Mouse (Mus musculus) cerebellum, adult 2 months (tissue): ENCODE results near the gene Smpdl3b.

Experiments used
- CTCF ChIP-seq: fragments of 200-500 bp; IDR thresholded peaks from 2 replicates; pipeline ENCODE4 v1.5.1; 2011; ENCODE audit warnings: low read depth, mild to moderate bottlenecking, control low read depth, low read length, moderate library complexity, borderline replicate concordance; ENCODE audit not compliant: insufficient read depth
- POLR2A ChIP-seq: fragments of 200-500 bp; IDR thresholded peaks from 2 replicates; pipeline ENCODE4 v1.6.1; 2011; ENCODE audit warnings: low read length, control low read depth, borderline replicate concordance; ENCODE audit not compliant: insufficient read depth

DNA sequence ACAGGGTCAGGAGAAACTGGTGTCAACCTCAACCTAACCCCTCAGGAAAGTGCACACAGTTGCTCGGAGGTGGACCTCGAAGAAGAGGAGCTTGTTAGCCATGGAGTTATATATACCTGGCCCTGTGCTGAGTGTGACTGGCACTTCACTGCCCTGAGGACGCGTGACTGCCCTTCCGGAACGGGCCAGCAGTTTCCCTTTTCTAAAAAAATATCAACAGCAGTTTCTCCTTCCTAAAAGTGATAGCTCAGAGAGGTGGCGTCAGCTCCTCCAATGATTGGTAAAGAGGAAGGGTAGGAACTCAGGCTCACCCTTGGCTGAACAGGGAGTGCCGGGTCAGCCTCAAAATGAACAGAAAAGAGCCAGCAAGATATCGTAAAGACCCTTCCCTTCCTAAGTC, 37.0 kb upstream of the Smpdl3b start:
- TF ChIP-seq CTCF (no peak), POLR2A (no peak)
